Mouse (Mus musculus): ENCODE data around the gene Krtap11-1.

GRCm38 (mm10) chr16:89528380-89528779 lies 42.6 kb downstream of the Krtap11-1 start:
- no peak for TF ChIP-seq CTCF (IDR thresholded peaks at IDR 0.05; ENCODE audit: low read depth, low read length)
- TF ChIP-seq POLR2A (IDR thresholded peaks at IDR 0.05; ENCODE audit: borderline replicate concordance, low read depth, low read length): no peak

Data from bone marrow macrophage, adult 2 months (primary cell).